Mouse (Mus musculus) heart, adult 2 months (tissue): ENCODE results near the gene Kalrn.
A peak's percentile ranks its signal among the peaks of the same experiment; 100 is the strongest.

Experiments
- CTCF ChIP-seq: fragments of 200-600 bp; IDR thresholded peaks from 2 replicates; pipeline ENCODE4 v1.8.1; 2022; ENCODE audit warnings: antibody characterized with exemption, mild to moderate bottlenecking, moderate library complexity
- EP300 ChIP-seq: fragments of 200-500 bp; IDR thresholded peaks from 2 replicates; pipeline ENCODE4 v1.6.1; 2011; ENCODE audit warnings: low read depth, low read length, control low read depth; ENCODE audit not compliant: insufficient read depth
- POLR2A ChIP-seq: fragments of 200-500 bp; IDR thresholded peaks from 2 replicates; pipeline ENCODE4 v1.6.1; 2011; ENCODE audit warnings: mild to moderate bottlenecking, low read depth, low read length, control low read depth; ENCODE audit not compliant: insufficient read depth

DNA sequence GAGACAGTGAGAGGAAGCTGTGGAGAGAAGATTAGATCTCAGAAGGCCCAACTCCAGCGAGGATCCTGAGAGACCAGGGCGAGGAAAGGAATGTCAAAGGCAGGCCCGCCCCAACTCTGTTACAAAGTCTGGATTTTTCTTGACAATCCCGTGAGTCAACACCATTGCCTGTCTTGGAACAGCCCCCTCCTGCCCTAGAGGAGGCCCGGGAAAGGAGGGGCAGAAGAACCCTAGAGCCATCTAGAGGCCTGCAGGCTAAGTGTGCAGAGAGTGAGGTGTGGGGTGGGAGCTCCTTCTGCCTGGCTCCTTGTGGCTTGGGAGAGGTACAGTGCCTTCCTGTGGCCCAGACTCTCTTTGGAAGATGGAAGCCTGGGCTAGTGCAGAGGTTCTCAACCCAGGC lies 460.8 kb downstream of the Kalrn start:
- TF ChIP-seq CTCF, result peak; percentile 67
- 0 out of 2 replicates have a peak, but pooled peaks have one; percentile 41 for TF ChIP-seq EP300
- TF ChIP-seq POLR2A, result no peak
